31 mouse cellular contexts compared by ENCODE assay signal in the genomic region with DNA sequence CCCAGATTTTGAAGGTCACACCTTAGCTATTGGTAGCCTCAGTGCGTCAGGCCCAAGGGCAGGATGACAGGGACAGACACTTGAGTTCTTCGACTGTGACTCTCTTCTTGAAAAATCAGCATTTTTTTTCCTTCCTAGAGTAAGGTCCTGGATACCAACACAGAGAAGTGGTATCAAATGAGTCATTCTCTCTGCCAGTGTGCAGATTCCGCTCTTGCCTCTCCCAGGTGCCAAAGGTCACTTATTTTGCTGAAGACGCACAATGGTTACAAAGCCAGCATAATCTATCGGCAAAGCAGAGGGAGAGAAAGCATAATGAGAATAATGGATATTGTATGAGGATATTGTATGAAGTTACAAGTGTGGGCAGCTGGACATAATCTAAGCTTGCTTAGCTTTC.
A peak's percentile ranks its signal among the peaks of the same experiment; 100 is the strongest.
DNase-seq lines count a peak whose midpoint lies in the region; ATAC-seq and TF ChIP-seq lines count a peak whose summit lies in the region.
"Had no signal": no experiment of that assay in that cellular context is flagged by ENCODE, and none has a peak within 500 bp of the region (broad histone marks: within the 10 kb centered on the region; RNA-seq: fewer than 3 reads in every experiment).

No protein-coding gene starts in this region.

- no peak overlapping the region for H3K27ac ChIP-seq in kidney, embryonic 14.5 days (ENCODE audit: low read depth, low read length)
- H3K27ac ChIP-seq in intestine, embryonic 15.5 days: peak overlapping the region; percentile 79
- H3K27ac ChIP-seq in small intestine, adult 2 months (ENCODE audit: insufficient read depth, low read depth, low read length): peak overlapping the region; percentile 97
- H3K27ac ChIP-seq: embryonic facial prominence, embryonic 13.5 days; forebrain, embryonic 13.5 days; heart, embryonic 10.5 days; layer of hippocampus, adult 2 months; limb, embryonic 13.5 days; liver, embryonic 12.5 days; neural tube, embryonic 12.5 days had no signal

- no peak for TF ChIP-seq POLR2A in small intestine, adult 2 months (IDR thresholded peaks at IDR 0.05; ENCODE audit: low read depth, low read length)

- H3K4me3 ChIP-seq in kidney, embryonic 14.5 days (ENCODE audit: low read length): no peak overlapping the region
- H3K4me3 ChIP-seq in intestine, embryonic 15.5 days (replicated peaks): no peak overlapping the region
- H3K4me3 ChIP-seq in small intestine, adult 2 months (ENCODE audit: low read depth, low read length): no peak overlapping the region
- H3K4me3 ChIP-seq: embryonic facial prominence, embryonic 13.5 days; erythroblast, embryonic 14.5 days; forebrain, embryonic 13.5 days; heart, embryonic 10.5 days; layer of hippocampus, adult 2 months; limb, embryonic 13.5 days; liver, embryonic 12.5 days; neural tube, embryonic 12.5 days had no signal

- H3K9ac ChIP-seq in kidney, embryonic 14.5 days (ENCODE audit: low read depth, low read length): no peak overlapping the region
- H3K9ac ChIP-seq in intestine, embryonic 15.5 days: no peak overlapping the region; the same call in 1 of the 2 replicates
- H3K9ac ChIP-seq: embryonic facial prominence, embryonic 13.5 days; forebrain, embryonic 13.5 days; limb, embryonic 13.5 days; liver, embryonic 12.5 days; neural tube, embryonic 12.5 days had no signal

- DNase-seq in kidney, adult 11 months: peak; percentile 19
- DNase-seq in Muller cell, postnatal 12 days (ENCODE audit: inconsistent ontology term): peak; percentile 3
- no peak for DNase-seq in ovary, postnatal 36 days (ENCODE audit: low spot score)
- no peak for DNase-seq in layer of hippocampus, adult 18-20 months (ENCODE audit: low spot score in 2 of 2)
- DNase-seq: adrenal gland, adult 8-10 months; B cell, adult 2 months; cerebellum, adult 18-20 months; cerebellum, postnatal 14 days; heart, postnatal 4 days; layer of hippocampus, postnatal 36 days; lung, adult 2 months; lung, postnatal 14 days; midbrain, embryonic 14.5 days; retina, postnatal 1 day; right cerebral cortex, postnatal 25 days; thymus, adult 18-20 months; thymus, postnatal 36 days had no signal

- no peaks in the 10 kb centered on the region for H3K27me3 ChIP-seq in kidney, embryonic 14.5 days (ENCODE audit: control insufficient read depth, insufficient read depth, low read length)
- H3K27me3 ChIP-seq in intestine, embryonic 15.5 days (replicated peaks): no peaks in the 10 kb centered on the region
- no peaks in the 10 kb centered on the region for H3K27me3 ChIP-seq in small intestine, adult 2 months (ENCODE audit: control insufficient read depth, insufficient read depth, low read length)
- H3K27me3 ChIP-seq: CH12.LX; embryonic facial prominence, embryonic 13.5 days; forebrain, embryonic 13.5 days; limb, embryonic 13.5 days; liver, embryonic 12.5 days; megakaryocyte, embryonic 14.5 days; neural tube, embryonic 12.5 days had no signal

- no peak for ATAC-seq in kidney, embryonic 14.5 days (ENCODE audit: low FRiP score, low TSS enrichment)
- peak; percentile 71 for ATAC-seq in intestine, embryonic 15.5 days
- ATAC-seq: forebrain, embryonic 13.5 days; liver, embryonic 12.5 days had no signal

- H3K9me3 ChIP-seq in kidney, embryonic 14.5 days (ENCODE audit: control insufficient read depth, low read length): no peaks in the 10 kb centered on the region
- H3K9me3 ChIP-seq in intestine, embryonic 15.5 days: no peaks in the 10 kb centered on the region
- H3K9me3 ChIP-seq: embryonic facial prominence, embryonic 13.5 days; forebrain, embryonic 13.5 days; G1E; heart, embryonic 10.5 days; liver, embryonic 12.5 days; neural tube, embryonic 12.5 days had no signal

- H3K36me3 ChIP-seq in kidney, embryonic 14.5 days (ENCODE audit: control insufficient read depth, insufficient read depth, low read length): no peaks in the 10 kb centered on the region
- no peaks in the 10 kb centered on the region for H3K36me3 ChIP-seq in intestine, embryonic 15.5 days
- H3K36me3 ChIP-seq in small intestine, adult 2 months (ENCODE audit: control insufficient read depth, insufficient read depth, low read length): no peaks in the 10 kb centered on the region
- H3K36me3 ChIP-seq: heart, embryonic 10.5 days; liver, embryonic 12.5 days had no signal

- H3K4me1 ChIP-seq in kidney, embryonic 14.5 days (ENCODE audit: control insufficient read depth, insufficient read depth, low read length): 0 out of 2 replicates have a peak, but pooled peaks cover 6% of the 10 kb centered on the region
- H3K4me1 ChIP-seq in intestine, embryonic 15.5 days (replicated peaks): no peaks in the 10 kb centered on the region; the same call in 1 of the 2 replicates
- H3K4me1 ChIP-seq in small intestine, adult 2 months (ENCODE audit: control insufficient read depth, insufficient read depth, insufficient read length, low read length): peaks cover 15% of the 10 kb centered on the region
- H3K4me1 ChIP-seq: liver, embryonic 12.5 days had no signal

- TF ChIP-seq CTCF in small intestine, adult 2 months (IDR thresholded peaks at IDR 0.05; ENCODE audit: extremely low read depth, insufficient read length, insufficient replicate concordance, low read depth, low read length): no peak

- WGBS in kidney, embryonic 14.5 days: 87% methylated on average over 5 of the region's 5 CpGs
- WGBS in intestine, embryonic 15.5 days: 64% methylated on average over 5 of the region's 5 CpGs
- 29% methylated on average over 5 of the region's 5 CpGs for WGBS in small intestine, adult 2 months

- H3K4me2 ChIP-seq in kidney, embryonic 14.5 days (replicated peaks; ENCODE audit: low read depth, low read length): no peak overlapping the region
- H3K4me2 ChIP-seq in intestine, embryonic 15.5 days (replicated peaks): peak overlapping the region; percentile 41
- H3K4me2 ChIP-seq: embryonic facial prominence, embryonic 13.5 days; forebrain, embryonic 13.5 days; limb, embryonic 13.5 days; liver, embryonic 12.5 days; neural tube, embryonic 12.5 days had no signal

Comparison
In these comparisons a context has a peak if more than half of its experiments do, and no peak if none do; other contexts are left out.
1. DNase-seq: peak in kidney, adult 11 months (single experiment) and Muller cell, postnatal 12 days (single experiment); none in ovary, postnatal 36 days (single experiment) and layer of hippocampus, adult 18-20 months (0 of 2).